Mouse (Mus musculus) left cerebral cortex, postnatal 4 days (tissue): ENCODE measurements around the gene Hist1h2bb. TPM values are rescaled to one million over a fixed set of nuclear protein-coding genes. Genes with fewer than 3 reads are reported as not detected.
"Not testable (repeated sequence)": the region's sequence is repeated elsewhere in the genome, so short reads cannot be mapped to it uniquely, and the experiment has no call there.

Source experiments
- DNase-seq: peaks from one replicate; pipeline ENCODE4 v3.0.0-alpha.2; 2022
- intact Hi-C: fragments of 180-260 bp; cut with DNase I; formaldehyde crosslinking; loops from one replicate; pipeline ENCODE4 v1.15.1; 2025
- microRNA-seq: library from miRNA; unstranded; fragments of <30 nt; microRNA quantifications from one replicate; pipeline ENCODE4 v1.2.0, GENCODE M21; 2022
- total RNA-seq, 2 experiments: library from RNA; stranded (reverse); gene quantifications; 2 replicates each; pipeline ENCODE4 v1.2.3; 2021

Gene Hist1h2bb
- total RNA-seq, 2 experiments from 2014 or later = 62.4 to 81.1 TPM

DNA sequence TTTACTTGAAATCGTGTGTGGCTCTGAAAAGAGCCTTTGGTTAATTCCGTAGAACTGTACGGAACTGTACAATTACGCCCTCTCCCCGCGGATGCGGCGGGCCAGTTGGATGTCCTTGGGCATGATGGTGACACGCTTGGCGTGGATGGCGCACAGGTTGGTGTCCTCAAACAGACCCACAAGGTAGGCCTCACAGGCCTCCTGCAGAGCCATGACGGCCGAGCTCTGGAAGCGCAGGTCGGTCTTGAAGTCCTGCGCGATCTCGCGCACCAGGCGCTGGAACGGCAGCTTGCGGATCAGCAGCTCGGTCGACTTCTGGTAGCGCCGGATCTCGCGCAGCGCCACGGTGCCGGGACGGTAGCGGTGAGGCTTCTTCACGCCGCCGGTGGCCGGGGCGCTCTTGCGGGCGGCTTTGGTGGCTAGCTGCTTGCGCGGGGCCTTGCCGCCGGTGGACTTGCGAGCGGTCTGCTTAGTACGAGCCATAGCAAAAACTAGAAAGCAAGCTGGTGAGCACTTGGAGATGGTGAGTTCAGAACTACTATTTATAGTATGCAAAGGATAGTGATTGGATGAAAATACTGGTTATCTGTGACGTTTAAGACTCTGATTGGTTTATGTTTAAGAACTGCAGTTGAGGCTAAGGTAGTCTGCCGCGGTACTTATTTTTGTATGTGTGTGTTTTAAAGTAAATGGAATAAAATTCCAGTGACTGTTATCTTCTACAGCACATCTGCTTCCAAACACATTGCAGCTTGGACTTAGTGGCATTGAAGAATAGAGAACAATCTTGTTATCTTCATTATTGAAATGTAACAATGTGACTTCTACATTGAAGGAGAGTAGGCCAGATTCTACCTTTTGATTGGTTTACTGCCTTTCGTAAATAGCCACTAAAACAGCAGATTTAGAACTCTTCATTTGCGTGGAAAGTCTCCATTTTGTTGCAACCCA is 15.6 kb downstream of the Hist1h2bb start, which contains the start of gene Hist1h3a:
Gene Hist1h3a (minus strand): TSS at position 516 of the 951 bp plus-strand sequence.
- peak; percentile 54 for DNase-seq
- intact Hi-C loops = not testable (repeated sequence)

DNA sequence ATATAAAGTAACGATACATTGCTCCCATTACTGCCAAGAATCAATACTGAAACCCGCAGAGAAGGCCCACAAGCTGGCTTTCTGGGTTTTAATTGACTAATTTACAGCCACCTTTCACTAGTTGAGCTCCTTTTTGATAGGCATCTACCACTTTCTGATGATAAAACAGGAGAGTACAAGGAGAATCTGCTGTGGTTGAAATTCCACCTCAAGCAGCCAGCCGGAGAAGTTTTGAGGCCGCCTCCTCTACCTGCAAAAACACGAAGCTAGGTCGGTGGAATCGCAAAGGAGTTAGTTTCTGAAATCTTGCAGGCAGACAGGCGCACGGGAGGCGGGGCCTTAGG is 16.7 kb downstream of the Hist1h2bb start:
- intact Hi-C loops = no loop called here
- DNase-seq = no peak

GRCm38 (mm10) chr13:23763586-23764323 is 17.2 kb downstream of the Hist1h2bb start, which contains the start of gene Hist1h1a:
TSS of gene Hist1h1a (plus strand) at chr13:23763666.
- intact Hi-C loops = no loop called here
- DNase-seq = peak; percentile 86

DNA sequence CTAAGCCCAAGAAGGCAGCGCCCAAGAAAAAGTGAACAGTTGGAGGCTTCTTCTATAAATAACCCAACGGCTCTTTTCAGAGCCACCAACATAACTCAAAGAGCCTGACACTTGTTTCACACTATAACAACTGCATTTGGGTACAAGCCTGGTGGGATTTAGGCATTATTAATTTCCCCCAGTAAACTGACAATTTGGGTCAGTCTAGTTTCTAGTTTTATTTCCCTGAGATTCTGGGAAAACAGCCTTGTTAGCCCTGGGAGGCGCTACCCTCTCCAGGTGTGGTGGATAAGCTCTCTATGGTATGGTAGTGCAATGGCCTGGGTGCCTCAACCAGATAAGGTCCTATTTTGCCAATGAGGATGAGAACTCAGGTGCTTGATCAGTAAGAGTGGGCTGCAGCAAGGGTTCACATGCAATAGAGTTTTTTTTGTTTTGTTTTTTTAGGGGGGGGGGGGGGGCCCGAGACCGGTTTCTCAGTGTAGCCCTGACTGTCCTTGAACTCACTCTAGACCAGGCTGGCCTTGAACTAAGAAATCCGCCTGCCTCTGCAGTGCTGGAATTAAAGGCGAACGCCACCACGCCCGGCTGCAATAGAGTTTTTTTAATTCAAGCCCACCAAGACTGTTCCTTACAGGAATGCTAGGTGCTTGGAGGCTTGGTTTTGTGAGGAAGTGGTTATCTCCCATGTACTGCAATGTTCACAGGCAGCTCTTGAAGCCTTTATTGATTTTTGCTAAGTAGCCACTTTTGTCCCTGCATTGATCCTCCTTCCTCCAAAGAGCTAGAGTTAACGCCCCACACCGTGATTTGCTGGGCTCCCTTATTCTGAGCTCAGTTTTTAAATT is 18.0 kb downstream of the Hist1h2bb start:
- DNase-seq = no peak
- intact Hi-C loops = no loop called here

DNA sequence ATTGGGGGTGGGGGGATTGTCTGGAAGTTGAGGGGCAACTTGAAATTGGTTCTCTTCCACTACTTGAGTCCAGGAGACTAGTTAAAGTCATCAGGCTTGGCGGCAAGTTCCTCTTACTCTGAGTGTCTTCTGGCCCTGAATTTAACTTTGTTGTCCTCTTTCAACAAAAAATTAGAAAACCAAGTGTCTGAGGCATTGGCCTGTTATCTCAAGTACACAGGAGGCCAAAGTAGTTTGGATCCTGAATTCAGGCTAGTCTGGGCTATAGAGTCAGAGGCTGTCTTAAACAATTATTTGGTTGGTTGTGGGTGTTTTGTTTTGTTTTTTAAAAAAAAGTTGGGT is 18.6 kb downstream of the Hist1h2bb start:
- DNase-seq = no peak
- intact Hi-C loops = no loop called here

DNA sequence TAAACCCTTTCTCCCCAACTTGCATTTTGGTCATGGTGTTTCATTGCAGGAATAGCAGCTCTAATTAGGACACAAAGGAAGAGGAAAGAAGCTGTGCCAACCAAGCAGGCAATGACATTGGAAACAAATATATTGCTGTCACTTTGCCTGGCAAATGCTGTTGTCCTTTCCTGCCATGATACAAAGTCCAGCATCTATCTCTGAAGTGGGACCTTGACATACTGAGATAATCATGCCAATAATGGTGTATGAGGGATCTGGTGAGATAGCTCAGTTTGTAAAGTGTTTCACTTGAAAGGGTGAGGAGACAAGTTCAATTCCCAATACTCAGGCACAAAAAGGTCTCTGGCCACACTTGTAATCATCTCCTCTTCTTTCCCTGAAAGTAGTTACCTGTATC is 20.2 kb downstream of the Hist1h2bb start:
- intact Hi-C loops = no loop called here
- DNase-seq = no peak

DNA sequence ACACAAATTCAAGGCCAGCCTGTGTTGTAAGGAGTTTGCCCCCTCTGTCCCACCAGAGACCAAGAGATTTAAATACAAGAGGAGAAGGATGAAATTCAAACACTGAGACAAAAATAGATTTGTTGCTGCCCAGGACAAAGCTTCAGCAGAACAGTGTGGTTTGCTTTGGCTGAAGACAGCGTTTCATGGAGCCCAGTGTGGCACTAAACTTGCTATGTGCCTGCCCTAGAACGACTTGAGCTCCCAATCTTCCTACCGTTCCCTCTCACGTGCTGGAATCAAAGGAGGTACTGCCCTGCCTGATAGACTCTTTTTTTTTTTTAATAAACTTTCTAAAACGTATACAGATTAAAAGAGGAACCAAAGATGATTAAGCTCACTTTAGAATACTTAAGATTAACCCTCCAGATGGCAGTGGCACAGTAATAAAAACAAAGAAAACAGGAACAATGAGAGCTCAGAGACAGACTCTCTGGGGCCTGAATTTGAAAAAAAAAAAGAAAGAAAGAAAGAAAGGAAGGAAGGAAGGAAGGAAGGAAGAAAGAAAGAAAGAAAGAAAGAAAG is 22.4 kb downstream of the Hist1h2bb start:
- intact Hi-C loops = no loop called here
- no peak for DNase-seq

- DNase-seq, intact Hi-C loops: not testable (repeated sequence)
These were observed 23.1 kb downstream of the Hist1h2bb start, which contains the start of gene Trim38 for GRCm38 (mm10) chr13:23769613-23770012. TSS of gene Trim38 (plus strand) at chr13:23769913.

DNA sequence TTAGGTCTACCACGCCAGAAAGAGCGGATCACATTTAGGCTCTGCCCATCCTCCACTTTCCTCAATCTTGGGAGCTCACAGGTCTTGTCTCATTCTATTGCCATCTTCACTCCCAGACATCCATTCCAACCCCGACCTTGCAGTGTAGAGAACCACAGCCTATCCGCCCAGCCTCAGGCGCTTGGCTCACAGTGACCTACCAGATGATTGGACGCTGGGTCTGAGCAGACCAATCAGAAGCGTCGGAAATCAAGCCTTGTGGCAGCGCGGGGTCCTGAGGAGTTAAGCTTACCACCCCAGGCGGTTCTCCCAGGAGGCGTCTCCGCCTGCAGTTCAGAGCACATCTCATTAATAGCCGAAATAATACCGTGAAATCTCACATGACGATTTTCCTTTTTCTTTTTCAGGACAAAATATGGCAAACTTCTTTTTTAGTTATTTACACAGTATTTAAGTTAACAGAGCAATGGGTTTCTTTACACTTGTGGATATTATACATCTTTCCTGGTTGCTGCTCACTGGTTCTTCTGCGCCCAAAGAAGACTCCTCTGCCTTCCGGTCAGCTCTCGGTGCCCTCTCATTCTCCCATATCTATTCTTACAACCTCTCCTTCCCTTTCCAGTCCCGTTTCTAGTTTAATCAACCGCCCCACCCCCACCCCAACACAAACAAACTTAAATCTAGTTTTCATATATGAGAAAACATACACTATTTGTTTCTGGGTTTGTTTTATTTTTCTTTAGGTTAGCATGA is 26.2 kb downstream of the Hist1h2bb start:
- no peak for DNase-seq
- intact Hi-C loops = no loop called here

DNA sequence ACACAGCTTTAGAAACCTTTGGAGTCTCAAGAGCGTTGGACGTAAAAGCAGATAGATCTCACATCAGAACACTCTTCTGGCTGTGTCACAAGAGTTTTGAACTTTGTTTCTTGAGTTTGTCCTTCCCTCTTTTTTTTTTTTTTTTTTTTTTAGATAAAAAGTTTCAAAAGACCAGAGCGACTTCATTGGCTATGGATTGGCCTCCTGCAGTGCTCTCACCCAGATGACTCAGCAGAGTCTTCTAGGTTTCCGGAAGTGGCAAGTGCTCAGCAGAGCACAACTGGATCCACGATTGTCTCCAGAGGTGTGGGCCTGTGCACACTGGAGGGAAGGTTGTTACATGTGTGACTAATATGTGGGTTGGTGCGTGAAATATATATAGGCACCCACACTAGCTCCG is 31.8 kb downstream of the Hist1h2bb start:
- no peak for DNase-seq
- intact Hi-C loops = no loop called here

GRCm38 (mm10) chr13:23779025-23779424 is 32.5 kb downstream of the Hist1h2bb start:
- no peak for DNase-seq
- intact Hi-C loops = no loop called here

DNA sequence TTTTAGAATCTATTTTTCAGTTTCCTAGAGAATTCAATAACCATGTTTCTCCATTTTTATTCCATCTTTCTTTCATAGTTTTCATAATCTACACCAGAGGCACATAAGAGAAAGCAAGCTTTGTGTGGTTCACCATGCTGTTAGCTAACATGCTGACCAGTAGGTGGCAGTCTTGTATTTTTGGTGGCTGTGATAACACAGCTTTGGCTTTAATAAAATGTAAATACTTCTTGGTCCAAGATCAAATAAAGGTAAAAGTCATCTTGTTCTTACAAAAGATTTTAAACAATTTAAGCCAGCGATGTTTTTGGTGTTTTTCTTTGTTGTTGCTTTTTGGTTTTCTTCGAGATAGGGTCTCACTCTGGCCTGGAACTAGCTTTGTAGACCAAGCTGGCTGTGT is 46.0 kb downstream of the Hist1h2bb start:
- intact Hi-C loops = loop anchor here (5.0 kb wide), 1 partner anchor 525 kb away; no protein-coding TSS in a partner anchor
- peak; percentile 33 for DNase-seq

Small RNA genes lying within 50 kb of the gene (microRNA-seq; reads per million reads assigned to microRNA genes)
- gene Gm44314 = not detected
- not detected for gene Gm44484

Other genes with a start within 250 kb of the Hist1h2bb start
- gene Hist1h4h, start 215.7 kb upstream of the Hist1h2bb start, total RNA-seq = 100 to 1,000 TPM; 441 to 470 TPM
- gene Hist1h2af, start 212.8 kb upstream of the Hist1h2bb start, total RNA-seq = 10 to 100 TPM; 74.6 to 86.0 TPM
- 10 to 100 TPM; 22.0 to 28.6 TPM for gene Hist1h3g, start 211.3 kb upstream of the Hist1h2bb start, total RNA-seq
- 1 to 10 TPM; 4.5 to 6.1 TPM for gene Hist1h2bh, start 203.3 kb upstream of the Hist1h2bb start, total RNA-seq
- gene Hist1h3f, start 202.7 kb upstream of the Hist1h2bb start, total RNA-seq = 10 to 100 TPM; 42.2 to 44.0 TPM
- gene Hist1h4f, start 195.1 kb upstream of the Hist1h2bb start, total RNA-seq = 100 to 1,000 TPM; 224 to 235 TPM
- gene Hist1h1d, start 193.5 kb upstream of the Hist1h2bb start, total RNA-seq = 10 to 100 TPM; 12.0 to 12.4 TPM
- gene Hist1h3e, start 184.4 kb upstream of the Hist1h2bb start, total RNA-seq = 100 to 1,000 TPM; 130 to 134 TPM
- gene Hist1h2ae, start 175.5 kb upstream of the Hist1h2bb start, total RNA-seq = 10 to 100 TPM; 24.5 to 31.0 TPM
- gene Hist1h2bg, start 175.3 kb upstream of the Hist1h2bb start, total RNA-seq = 100 to 1,000 TPM; 203 to 225 TPM
- 100 to 1,000 TPM in 1 of 2 experiments, 10 to 100 TPM in 1; 87.5 to 105 TPM for gene Hist1h2bf, start 172.5 kb upstream of the Hist1h2bb start, total RNA-seq
- 10 to 100 TPM; 18.6 to 25.5 TPM for gene Hist1h2ad, start 172.4 kb upstream of the Hist1h2bb start, total RNA-seq
- 10 to 100 TPM; 18.8 to 24.3 TPM for gene Hist1h3d, start 171.0 kb upstream of the Hist1h2bb start, total RNA-seq
- 100 to 1,000 TPM; 177 to 192 TPM for gene Hist1h4d, start 165.1 kb upstream of the Hist1h2bb start, total RNA-seq
- 10 to 100 TPM; 13.0 to 16.9 TPM for gene Hist1h2be, start 125.6 kb upstream of the Hist1h2bb start, total RNA-seq
- 100 to 1,000 TPM; 112 to 117 TPM for gene Hist1h1e, start 124.2 kb upstream of the Hist1h2bb start, total RNA-seq
- 1 to 10 TPM; 4.8 to 5.4 TPM for gene Hist1h2ac, start 62.8 kb upstream of the Hist1h2bb start, total RNA-seq
- gene Hist1h2bc, start 62.5 kb upstream of the Hist1h2bb start, total RNA-seq = 10 to 100 TPM; 16.7 to 17.0 TPM
- gene Hist1h1t, start 50.9 kb upstream of the Hist1h2bb start, total RNA-seq = not detected
- gene Hist1h4c, start 48.3 kb upstream of the Hist1h2bb start, total RNA-seq = 100 to 1,000 TPM; 109 to 126 TPM
- gene Hfe, start 35.9 kb upstream of the Hist1h2bb start, total RNA-seq = 1 to 10 TPM; 1.7 to 2.3 TPM
- 100 to 1,000 TPM; 154 to 166 TPM for gene Hist1h1c, start 7.9 kb upstream of the Hist1h2bb start, total RNA-seq
- 10 to 100 TPM; 39.8 to 41.0 TPM for gene Hist1h3c, start 1.1 kb upstream of the Hist1h2bb start, total RNA-seq
- gene Hist1h2ab, start 4.4 kb downstream of the Hist1h2bb start, total RNA-seq = 100 to 1,000 TPM; 116 to 120 TPM
- 100 to 1,000 TPM in 1 of 2 experiments, 10 to 100 TPM in 1; 95.4 to 102 TPM for gene Hist1h3b, start 5.5 kb downstream of the Hist1h2bb start, total RNA-seq
- 100 to 1,000 TPM; 139 to 151 TPM for gene Hist1h4b, start 10.3 kb downstream of the Hist1h2bb start, total RNA-seq
- 100 to 1,000 TPM; 134 to 137 TPM for gene Hist1h4a, start 14.5 kb downstream of the Hist1h2bb start, total RNA-seq
- gene Hist1h3a, start 15.7 kb downstream of the Hist1h2bb start, total RNA-seq = 100 to 1,000 TPM; 114 to 125 TPM
- gene Hist1h1a, start 16.9 kb downstream of the Hist1h2bb start, total RNA-seq = 10 to 100 TPM; 62.9 to 79.4 TPM
- not detected for gene Trim38, start 23.2 kb downstream of the Hist1h2bb start, total RNA-seq
- gene Slc17a2, start 60.3 kb downstream of the Hist1h2bb start, total RNA-seq = not detected
- under 1 TPM in 1 of 2 experiments, not detected in 1; 0.10 TPM for gene Slc17a3, start 92.7 kb downstream of the Hist1h2bb start, total RNA-seq
- not detected for gene Slc17a1, start 121.0 kb downstream of the Hist1h2bb start, total RNA-seq
- not detected for gene Slc17a4, start 168.3 kb downstream of the Hist1h2bb start, total RNA-seq
- not detected for gene Hist1h2ba, start 187.4 kb downstream of the Hist1h2bb start, total RNA-seq
- gene Hist1h2aa, start 187.7 kb downstream of the Hist1h2bb start, total RNA-seq = not detected
- under 1 TPM; 0.26 to 0.58 TPM for gene Scgn, start 244.5 kb downstream of the Hist1h2bb start, total RNA-seq